Mouse (Mus musculus) megakaryocyte-erythroid progenitor cell, adult 5-6 weeks (primary cell): ENCODE measurements at regions not wholly inside any gene's neighbourhood (a gene's known extent, or its start where the extent isn't known, plus 50 kb on each side); places are given as distances from the start of the nearest gene placed in this dataset.

Experiments used
- ATAC-seq: replicated peaks from 2 replicates; pipeline ENCODE4 v1.8.0; 2016; ENCODE audit warnings: mild to moderate bottlenecking, inconsistent platforms; ENCODE audit not compliant: severe bottlenecking, poor library complexity, low FRiP score, low TSS enrichment

- no peak for ATAC-seq
Measured at GRCm38 (mm10) chr14:102686791-102687190, 295.6 kb downstream of the Kctd12 start.

GRCm38 (mm10) chr14:102676582-102676981, 305.9 kb downstream of the Kctd12 start:
- no peak for ATAC-seq

GRCm38 (mm10) chr14:102674635-102675034, 307.8 kb downstream of the Kctd12 start:
- no peak for ATAC-seq

GRCm38 (mm10) chr14:102673724-102674123, 308.7 kb downstream of the Kctd12 start:
- no peak for ATAC-seq

- ATAC-seq, result no peak
Measured at GRCm38 (mm10) chr14:102663240-102663639, 319.2 kb downstream of the Kctd12 start.

GRCm38 (mm10) chr14:102660351-102660750, 322.1 kb downstream of the Kctd12 start:
- no peak for ATAC-seq

- no peak for ATAC-seq
Measured at GRCm38 (mm10) chr14:102656235-102656634, 326.2 kb downstream of the Kctd12 start.

- ATAC-seq, result no peak
Measured at GRCm38 (mm10) chr14:102629601-102630000, 352.8 kb downstream of the Kctd12 start.

GRCm38 (mm10) chr14:102621546-102621945, 360.9 kb downstream of the Kctd12 start:
- no peak for ATAC-seq

- ATAC-seq, result no peak
Measured at GRCm38 (mm10) chr14:102619056-102619455, 363.4 kb downstream of the Kctd12 start.

GRCm38 (mm10) chr14:102615588-102616309, 366.7 kb downstream of the Kctd12 start:
- ATAC-seq, result no peak

GRCm38 (mm10) chr14:102606055-102606454, 376.4 kb downstream of the Kctd12 start:
- no peak for ATAC-seq

- no peak for ATAC-seq
Measured at GRCm38 (mm10) chr14:102594850-102595249, 387.6 kb downstream of the Kctd12 start.

- ATAC-seq, result no peak
Measured at GRCm38 (mm10) chr14:102553781-102554180, 428.7 kb downstream of the Kctd12 start.

- no peak for ATAC-seq
Measured at GRCm38 (mm10) chr14:102552598-102552997, 429.8 kb downstream of the Kctd12 start.

GRCm38 (mm10) chr14:102524894-102525577, 457.4 kb downstream of the Kctd12 start:
- no peak for ATAC-seq

GRCm38 (mm10) chr14:102516765-102517164, 465.7 kb downstream of the Kctd12 start:
- ATAC-seq, result no peak

GRCm38 (mm10) chr14:102514527-102514926, 467.9 kb downstream of the Kctd12 start:
- ATAC-seq, result no peak

GRCm38 (mm10) chr14:102512651-102513050, 469.8 kb downstream of the Kctd12 start:
- ATAC-seq, result no peak

GRCm38 (mm10) chr14:102511691-102512383, 470.6 kb downstream of the Kctd12 start:
- ATAC-seq, result no peak
